Mouse (Mus musculus): ENCODE measurements around the gene Nr1d1. TPM values are rescaled to one million over a fixed set of nuclear protein-coding genes. Genes with fewer than 3 reads are reported as not detected.

The Nr1d1 gene
- polyA plus RNA-seq, 1 experiment from 2014 or later, result 8.9 TPM

DNA sequence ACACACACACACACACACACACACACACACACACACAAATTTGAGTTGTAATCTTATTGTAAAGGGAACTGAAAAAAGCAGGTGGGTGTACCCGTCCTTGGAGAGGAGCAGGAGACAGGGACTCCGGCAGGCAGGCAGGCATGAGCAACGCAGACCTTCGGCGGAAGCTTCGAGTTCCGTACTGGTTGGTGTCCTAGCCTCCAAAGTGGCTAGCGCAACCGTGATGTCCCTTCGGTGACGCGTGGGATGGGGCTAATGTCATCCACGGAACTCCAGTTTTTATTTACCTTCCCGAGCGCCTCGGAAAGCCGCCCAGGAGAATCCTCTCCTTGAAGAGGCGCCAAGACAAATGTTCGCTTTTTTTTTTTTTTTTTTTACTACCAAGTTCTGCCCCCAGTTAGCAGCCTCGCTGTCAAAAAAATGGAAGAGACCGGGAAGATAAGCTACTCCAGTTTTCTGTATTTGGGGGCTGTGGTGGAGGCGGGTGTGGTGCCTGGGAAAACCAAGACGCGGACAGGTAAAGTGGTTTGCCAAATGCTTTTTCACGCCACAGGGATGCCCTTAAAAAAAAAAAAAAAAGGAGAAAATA, 14.2 kb upstream of the Nr1d1 start:
- H3K4me1 ChIP-seq (ENCODE audit: insufficient read depth, low read depth, low read length), result peaks cover 21% of the 10 kb centered on the region
- under 1% methylated on average over 25 of the region's 25 CpGs for WGBS

DNA sequence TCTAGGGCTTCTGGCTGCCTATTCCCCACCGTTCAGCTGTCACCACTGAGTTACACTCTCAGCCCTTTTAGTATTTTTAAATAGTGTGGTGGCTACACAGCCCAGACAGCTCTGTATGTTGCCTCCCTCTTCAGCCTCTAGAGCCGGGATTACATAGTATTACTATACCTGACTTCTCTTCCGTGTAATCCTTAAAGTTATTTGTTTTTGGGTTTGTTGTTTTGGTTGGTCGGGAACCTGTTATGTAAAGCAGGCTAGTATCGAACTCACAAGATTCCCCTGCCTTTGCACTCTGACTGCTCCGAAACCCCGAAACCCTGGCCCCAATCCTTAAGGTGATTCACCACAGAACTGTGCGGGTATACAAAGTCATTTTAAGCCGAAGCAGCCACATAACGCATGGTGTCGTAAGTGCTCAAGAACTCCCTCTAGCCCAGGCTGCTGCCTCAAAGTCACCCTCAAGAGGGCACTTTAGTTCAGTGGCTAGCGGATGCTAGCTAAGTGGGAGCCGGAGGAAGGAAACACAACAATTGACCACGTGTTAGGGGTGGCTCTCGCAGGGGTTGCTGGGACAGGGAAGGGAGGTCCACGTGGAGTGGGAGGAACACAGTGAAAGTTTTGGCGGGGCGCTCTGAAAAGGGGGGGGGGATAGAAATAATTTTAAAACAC, 13.6 kb upstream of the Nr1d1 start:
- no peaks in the 10 kb centered on the region for H3K9me3 ChIP-seq (ENCODE audit: low read length)
- ATAC-seq, result peak; percentile 73
- peak; percentile 99 for DNase-seq (ENCODE audit: low spot score)
- 0 out of 2 replicates have a peak overlapping the region, but pooled peaks have one; percentile 4 for H3K9ac ChIP-seq (replicated peaks; ENCODE audit: low read depth)
- peak overlapping the region; percentile 82 for H3K4me2 ChIP-seq (replicated peaks; ENCODE audit: low read depth, low read length)
- H3K4me1 ChIP-seq (ENCODE audit: insufficient read depth, low read depth, low read length), result peaks cover 27% of the 10 kb centered on the region
- no peaks in the 10 kb centered on the region for H3K36me3 ChIP-seq (ENCODE audit: insufficient read depth, low read length)
- H3K27me3 ChIP-seq (replicated peaks; ENCODE audit: insufficient read depth, low read length), result no peaks in the 10 kb centered on the region
- TF ChIP-seq EP300 (IDR thresholded peaks at IDR 0.05), result peak; percentile 54; the same call in 1 of the 2 replicates
- TF ChIP-seq CTCF (IDR thresholded peaks at IDR 0.05), result peak; percentile 89
- peak overlapping the region; percentile 41 for H3K4me3 ChIP-seq (ENCODE audit: low read depth, low read length)
- 7% methylated on average over 17 of the region's 18 CpGs for WGBS
- peak overlapping the region; percentile 84 for H3K27ac ChIP-seq (ENCODE audit: low read length)

More for the DNA sequence above, 14.2 kb upstream of the Nr1d1 start:
- no peak for TF ChIP-seq CTCF (IDR thresholded peaks at IDR 0.05)
- Histone ChIP-seq H3K27ac (ENCODE audit: low read length) (peak overlapping the region; percentile 64), H3K36me3 (ENCODE audit: insufficient read depth, low read length) (no peaks in the 10 kb centered on the region), H3K27me3 (replicated peaks; ENCODE audit: insufficient read depth, low read length) (no peaks in the 10 kb centered on the region), H3K9me3 (ENCODE audit: low read length) (no peaks in the 10 kb centered on the region), H3K9ac (replicated peaks; ENCODE audit: low read depth) (peak overlapping the region; percentile 32; the same call in 1 of the 2 replicates), H3K4me3 (ENCODE audit: low read depth, low read length) (peak overlapping the region; percentile 41), H3K4me2 (replicated peaks; ENCODE audit: low read depth, low read length) (peak overlapping the region; percentile 82)
- ATAC-seq, result no peak
- no peak for DNase-seq (ENCODE audit: low spot score)

DNA sequence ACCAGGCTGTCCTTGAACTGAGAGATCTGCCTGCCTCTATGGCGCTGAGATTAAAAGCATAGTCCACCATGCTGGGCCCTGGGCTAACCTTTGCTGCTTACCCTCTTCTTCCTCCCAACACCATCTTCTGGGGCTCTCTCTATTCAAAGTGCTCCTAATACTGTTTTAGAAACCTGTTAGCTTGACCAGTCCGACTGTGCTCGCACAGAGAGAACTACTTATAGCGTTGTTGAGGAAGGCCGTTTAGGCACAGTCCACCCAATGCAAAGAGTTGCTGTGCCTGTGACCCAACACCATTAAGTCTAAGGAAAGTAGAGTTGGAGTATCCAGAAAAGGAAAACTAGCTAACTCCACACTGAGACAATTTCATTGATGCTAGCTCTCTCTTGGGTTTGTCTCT, 13.0 kb upstream of the Nr1d1 start:
- no peaks in the 10 kb centered on the region for H3K9me3 ChIP-seq (ENCODE audit: low read length)
- DNase-seq (ENCODE audit: low spot score) (no peak), ATAC-seq (no peak)
- peaks cover 30% of the 10 kb centered on the region for H3K4me1 ChIP-seq (ENCODE audit: insufficient read depth, low read depth, low read length)
- H3K36me3 ChIP-seq (ENCODE audit: insufficient read depth, low read length), result no peaks in the 10 kb centered on the region
- no peak overlapping the region; the same call in 1 of the 2 replicates for H3K4me2 ChIP-seq (replicated peaks; ENCODE audit: low read depth, low read length)
- H3K4me3 ChIP-seq (ENCODE audit: low read depth, low read length), result no peak overlapping the region
- H3K27ac ChIP-seq (ENCODE audit: low read length), result peak overlapping the region; percentile 84
- no peaks in the 10 kb centered on the region for H3K27me3 ChIP-seq (replicated peaks; ENCODE audit: insufficient read depth, low read length)
- no peak for TF ChIP-seq CTCF (IDR thresholded peaks at IDR 0.05)
- TF ChIP-seq EP300 (IDR thresholded peaks at IDR 0.05), result no peak
- no peak overlapping the region for H3K9ac ChIP-seq (replicated peaks; ENCODE audit: low read depth)
- 81% methylated on average over 5 of the region's 5 CpGs for WGBS

DNA sequence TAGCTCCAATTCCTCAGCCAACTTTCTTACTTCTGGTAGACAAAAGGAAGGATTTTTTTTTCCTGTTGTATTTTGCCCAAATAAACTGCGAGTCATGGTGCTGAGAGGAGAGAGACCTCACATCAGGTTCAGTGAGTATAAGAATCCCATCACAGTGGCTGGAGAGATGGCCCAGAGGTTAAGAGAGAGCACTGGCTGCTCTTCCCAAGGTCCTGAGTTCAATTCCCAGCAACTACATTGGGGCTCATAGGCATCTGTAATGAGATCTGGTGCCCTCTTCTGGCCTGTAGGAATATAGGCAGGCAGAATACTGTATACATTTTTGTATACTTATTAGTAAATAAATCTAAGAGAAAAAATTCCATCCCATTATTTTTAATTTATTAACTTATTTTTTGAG, 12.6 kb upstream of the Nr1d1 start:
- ATAC-seq, result no peak

DNA sequence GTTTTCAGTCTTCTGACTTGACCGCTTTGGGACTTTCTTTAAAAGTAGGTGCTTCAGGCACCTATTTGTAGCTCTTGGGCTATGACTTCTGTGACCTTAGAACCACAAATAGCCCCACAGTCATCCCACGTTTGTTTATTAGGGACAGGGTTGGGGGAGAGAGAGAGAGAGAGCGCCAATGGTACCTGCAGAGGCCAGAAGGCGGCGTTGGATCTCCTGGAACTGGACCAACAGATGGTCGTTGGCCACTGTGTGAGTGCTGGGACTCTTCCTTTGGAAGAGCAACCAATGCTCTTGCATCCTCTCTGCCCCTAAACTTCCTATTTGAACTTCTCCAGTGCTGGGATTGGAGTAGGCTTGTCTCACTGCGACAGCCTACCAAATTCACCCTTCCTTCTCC, 12.1 kb upstream of the Nr1d1 start:
- no peak for DNase-seq (ENCODE audit: low spot score)
- TF ChIP-seq CTCF (IDR thresholded peaks at IDR 0.05), result no peak
- no peak for TF ChIP-seq EP300 (IDR thresholded peaks at IDR 0.05)
- H3K9ac ChIP-seq (replicated peaks; ENCODE audit: low read depth), result no peak overlapping the region

More for the DNA sequence above, 12.6 kb upstream of the Nr1d1 start:
- peak; percentile 52 for DNase-seq (ENCODE audit: low spot score)
- no peaks in the 10 kb centered on the region for H3K9me3 ChIP-seq (ENCODE audit: low read length)
- no peak overlapping the region for H3K4me3 ChIP-seq (ENCODE audit: low read depth, low read length)
- no peak overlapping the region for H3K9ac ChIP-seq (replicated peaks; ENCODE audit: low read depth)
- H3K4me1 ChIP-seq (ENCODE audit: insufficient read depth, low read depth, low read length), result peaks cover 34% of the 10 kb centered on the region
- H3K36me3 ChIP-seq (ENCODE audit: insufficient read depth, low read length), result no peaks in the 10 kb centered on the region
- TF ChIP-seq EP300 (IDR thresholded peaks at IDR 0.05), result no peak
- TF ChIP-seq CTCF (IDR thresholded peaks at IDR 0.05), result peak; percentile 72
- no peaks in the 10 kb centered on the region for H3K27me3 ChIP-seq (replicated peaks; ENCODE audit: insufficient read depth, low read length)
- no peak overlapping the region for H3K4me2 ChIP-seq (replicated peaks; ENCODE audit: low read depth, low read length)
- no peak overlapping the region; the same call in 1 of the 2 replicates for H3K27ac ChIP-seq (ENCODE audit: low read length)
- 95% methylated on average over 1 of the region's 1 CpGs for WGBS

DNA sequence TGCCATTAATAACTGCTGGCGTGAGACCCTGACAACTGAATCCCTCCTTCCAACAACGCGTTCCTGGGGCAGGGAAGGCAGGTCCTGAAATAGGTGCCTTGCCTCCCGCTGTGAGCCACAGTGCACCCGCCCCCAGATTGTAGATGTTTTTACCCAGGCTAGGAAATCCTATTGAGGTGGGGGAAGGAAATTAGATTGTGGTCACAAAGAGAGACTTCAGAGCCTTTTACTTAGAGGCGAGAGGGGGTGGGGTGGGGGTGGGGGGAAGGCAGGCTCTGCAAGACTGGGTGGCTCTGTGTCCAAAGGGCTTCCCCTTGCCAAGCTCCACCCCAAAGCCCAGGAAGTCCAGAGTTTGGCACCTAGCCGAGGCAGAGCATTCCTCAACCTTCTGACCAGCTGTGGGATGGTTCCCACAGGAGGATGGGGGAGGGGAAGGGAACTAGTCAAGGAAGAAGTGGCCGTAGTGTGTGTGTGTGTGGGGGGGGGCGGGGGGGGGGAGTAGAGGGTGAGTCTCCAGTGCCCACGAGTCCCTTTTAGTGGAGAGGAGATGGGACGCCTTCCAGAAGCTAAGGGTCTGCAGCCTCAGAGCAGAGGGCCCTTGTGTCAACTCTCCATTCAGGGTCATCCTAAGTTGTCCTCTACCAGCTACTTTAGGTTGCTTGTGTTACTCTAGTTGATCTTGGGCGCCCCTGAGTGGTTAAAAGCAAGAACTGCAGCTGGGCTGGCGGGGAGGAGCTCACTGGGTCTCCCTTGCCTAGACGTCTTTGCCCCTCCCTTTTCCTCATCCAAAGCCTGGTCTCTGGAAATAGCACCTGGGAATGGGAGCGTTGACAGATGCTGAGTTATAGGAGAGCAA, 11.5 kb upstream of the Nr1d1 start:
- Histone ChIP-seq H3K27me3 (replicated peaks; ENCODE audit: insufficient read depth, low read length) (no peaks in the 10 kb centered on the region), H3K4me1 (ENCODE audit: insufficient read depth, low read depth, low read length) (peaks cover 42% of the 10 kb centered on the region), H3K4me3 (ENCODE audit: low read depth, low read length) (no peak overlapping the region), H3K4me2 (replicated peaks; ENCODE audit: low read depth, low read length) (peak overlapping the region; percentile 40), H3K27ac (ENCODE audit: low read length) (peak overlapping the region; percentile 95), H3K9ac (replicated peaks; ENCODE audit: low read depth) (no peak overlapping the region), H3K9me3 (ENCODE audit: low read length) (no peaks in the 10 kb centered on the region), H3K36me3 (ENCODE audit: insufficient read depth, low read length) (no peaks in the 10 kb centered on the region)
- WGBS, result under 1% methylated on average over 13 of the region's 15 CpGs
- ATAC-seq, result peak; percentile 77
- DNase-seq (ENCODE audit: low spot score), result peak; percentile 99
- TF ChIP-seq CTCF (IDR thresholded peaks at IDR 0.05), result peak; percentile 91
- TF ChIP-seq EP300 (IDR thresholded peaks at IDR 0.05), result peak; percentile 69; the same call in 1 of the 2 replicates

More for the DNA sequence above, 12.1 kb upstream of the Nr1d1 start:
- no peaks in the 10 kb centered on the region for H3K36me3 ChIP-seq (ENCODE audit: insufficient read depth, low read length)
- no peak overlapping the region for H3K4me2 ChIP-seq (replicated peaks; ENCODE audit: low read depth, low read length)
- ATAC-seq, result no peak
- H3K27ac ChIP-seq (ENCODE audit: low read length), result no peak overlapping the region; the same call in 1 of the 2 replicates
- peaks cover 39% of the 10 kb centered on the region for H3K4me1 ChIP-seq (ENCODE audit: insufficient read depth, low read depth, low read length)
- H3K27me3 ChIP-seq (replicated peaks; ENCODE audit: insufficient read depth, low read length), result no peaks in the 10 kb centered on the region
- WGBS, result 16% methylated on average over 7 of the region's 7 CpGs
- H3K9me3 ChIP-seq (ENCODE audit: low read length), result no peaks in the 10 kb centered on the region
- H3K4me3 ChIP-seq (ENCODE audit: low read depth, low read length), result no peak overlapping the region
